Mouse (Mus musculus) lung, embryonic 14.5 days (tissue): ENCODE measurements around the gene Bloc1s6. TPM values are rescaled to one million over a fixed set of nuclear protein-coding genes. Genes with fewer than 3 reads are reported as not detected.

Source experiments
- ATAC-seq: fragments of 200-750 bp; cut with Nextera tagmentation; 2 replicates; pipeline ENCODE4 v1.8.0; 2017; ENCODE audit warnings: mild to moderate bottlenecking, moderate TSS enrichment, moderate library complexity; ENCODE audit not compliant: insufficient read depth
- DNase-seq: peaks from one replicate; pipeline ENCODE4 v3.0.0-alpha.2; 2015
- H3K27ac ChIP-seq: fragments of 300-500 bp; sonication (generic); 2 replicates; pipeline ENCODE4 v1.5.1; 2014; ENCODE audit warnings: low read depth, mild to moderate bottlenecking, moderate library complexity
- H3K27me3 ChIP-seq: fragments of 300-500 bp; sonication (generic); 2 replicates; pipeline ENCODE4 v1.6.1; 2014; ENCODE audit warnings: low read length, control low read depth; ENCODE audit not compliant: insufficient read depth
- H3K36me3 ChIP-seq: fragments of 300-500 bp; sonication (generic); 2 replicates; pipeline ENCODE4 v1.6.1; 2014; ENCODE audit warnings: control low read depth; ENCODE audit not compliant: insufficient read depth
- H3K4me1 ChIP-seq: fragments of 300-500 bp; sonication (generic); 2 replicates; pipeline ENCODE4 v1.6.1; 2014; ENCODE audit warnings: antibody characterized with exemption, control low read depth; ENCODE audit not compliant: insufficient read depth
- H3K4me2 ChIP-seq: fragments of 300-500 bp; sonication (generic); 2 replicates; pipeline ENCODE4 v1.6.1; 2014; ENCODE audit warnings: mild to moderate bottlenecking
- H3K4me3 ChIP-seq: fragments of 300-500 bp; sonication (generic); 2 replicates; pipeline ENCODE4 v1.5.1; 2014; ENCODE audit warnings: low read depth, low read length
- H3K9ac ChIP-seq: fragments of 300-500 bp; sonication (generic); 2 replicates; pipeline ENCODE4 v1.6.1; 2014
- H3K9me3 ChIP-seq: fragments of 300-500 bp; sonication (generic); 2 replicates; pipeline ENCODE4 v1.6.1; 2016; ENCODE audit warnings: low read depth, low read length, control low read depth
- CTCF ChIP-seq: IDR thresholded peaks from 2 replicates; pipeline ENCODE4 v1.5.1; 2016; ENCODE audit warnings: antibody characterized with exemption, low read depth
- WGBS: fragments of 180-500 bp; shearing (Covaris S2); extraction: QIAGEN DNeasy Blood & Tissue Kit; methylation state at CpG from one replicate; pipeline ENCODE4 v1.1.7; 2014; 5-methylcytosine and 5-hydroxymethylcytosine counted together
- polyA plus RNA-seq: library from polyadenylated mRNA; unstranded; fragments of >200 nt; fragmentation: Nextera tagmentation; extraction: Ambion mirVana; gene quantifications from 2 replicates; pipeline ENCODE4 v1.2.1, GENCODE M21; 2014

Bloc1s6 gene
- polyA plus RNA-seq, 1 experiment from 2014 or later: 40.6 TPM

GRCm38 (mm10) chr2:122765071-122765793, 26.9 kb downstream of the Bloc1s6 start, which contains the start of gene Sqor:
TSS of gene Sqor (plus strand) at chr2:122765237.
- Histone ChIP-seq H3K9me3 (no peaks in the 10 kb centered on the region), H3K36me3 (no peaks in the 10 kb centered on the region), H3K4me3 (peak within 1 kb of the TSS; percentile 45), H3K27ac (no peak within 1 kb of the TSS), H3K4me1 (no peaks in the 10 kb centered on the region), H3K9ac (peak within 1 kb of the TSS; percentile 60), H3K27me3 (0 out of 2 replicates have a peak, but pooled peaks cover 5% of the 10 kb centered on the region), H3K4me2 (peak within 1 kb of the TSS; percentile 83)
- ATAC-seq (peak; percentile 92), DNase-seq (peak; percentile 69)
- TF ChIP-seq CTCF: no peak
- WGBS: 1% methylated on average over 44 of the region's 46 CpGs

GRCm38 (mm10) chr2:122765794-122766145, 27.5 kb downstream of the Bloc1s6 start:
- 36% methylated on average over 3 of the region's 3 CpGs for WGBS
- Histone ChIP-seq H3K4me1 (no peaks in the 10 kb centered on the region), H3K36me3 (no peaks in the 10 kb centered on the region), H3K4me2 (peak overlapping the region; percentile 83), H3K9ac (peak overlapping the region; percentile 60; the same call in 1 of the 2 replicates), H3K27ac (no peak overlapping the region), H3K4me3 (peak overlapping the region; percentile 45), H3K9me3 (no peaks in the 10 kb centered on the region), H3K27me3 (0 out of 2 replicates have a peak, but pooled peaks cover 5% of the 10 kb centered on the region)
- no peak for DNase-seq
- no peak for TF ChIP-seq CTCF
- ATAC-seq: no peak

- Histone ChIP-seq H3K4me3 (no peak overlapping the region), H3K9me3 (no peaks in the 10 kb centered on the region), H3K4me2 (no peak overlapping the region), H3K36me3 (no peaks in the 10 kb centered on the region), H3K9ac (no peak overlapping the region), H3K27ac (no peak overlapping the region), H3K27me3 (no peaks in the 10 kb centered on the region), H3K4me1 (no peaks in the 10 kb centered on the region)
- ATAC-seq (no peak), DNase-seq (no peak)
- WGBS: 75% methylated on average over 2 of the region's 2 CpGs
- no peak for TF ChIP-seq CTCF
These were observed 32.7 kb downstream of the Bloc1s6 start for GRCm38 (mm10) chr2:122771002-122771401.

GRCm38 (mm10) chr2:122772899-122773298, 34.6 kb downstream of the Bloc1s6 start:
- no peak for DNase-seq
- Histone ChIP-seq H3K9ac (no peak overlapping the region), H3K27ac (no peak overlapping the region), H3K4me3 (no peak overlapping the region), H3K36me3 (no peaks in the 10 kb centered on the region), H3K4me2 (no peak overlapping the region), H3K4me1 (no peaks in the 10 kb centered on the region), H3K9me3 (no peaks in the 10 kb centered on the region), H3K27me3 (no peaks in the 10 kb centered on the region)
- WGBS: 84% methylated on average over 1 of the region's 1 CpGs
- ATAC-seq: no peak
- no peak for TF ChIP-seq CTCF

- ATAC-seq (no peak), DNase-seq (no peak)
- no peak overlapping the region for H3K9ac ChIP-seq
- H3K4me1 ChIP-seq: no peaks in the 10 kb centered on the region
- no peak for TF ChIP-seq CTCF
- no peak overlapping the region for H3K4me3 ChIP-seq
- H3K9me3 ChIP-seq: no peaks in the 10 kb centered on the region
- 62% methylated on average over 1 of the region's 1 CpGs for WGBS
- H3K4me2 ChIP-seq: no peak overlapping the region
- H3K36me3 ChIP-seq: no peaks in the 10 kb centered on the region
- no peak overlapping the region for H3K27ac ChIP-seq
- no peaks in the 10 kb centered on the region for H3K27me3 ChIP-seq
These were observed 37.2 kb downstream of the Bloc1s6 start for GRCm38 (mm10) chr2:122775491-122775890.

GRCm38 (mm10) chr2:122776823-122777222, 38.5 kb downstream of the Bloc1s6 start:
- DNase-seq (peak; percentile 27), ATAC-seq (peak; percentile 52; the same call in 1 of the 2 replicates)
- Histone ChIP-seq H3K4me2 (no peak overlapping the region), H3K27me3 (no peaks in the 10 kb centered on the region), H3K4me3 (no peak overlapping the region), H3K9ac (no peak overlapping the region), H3K4me1 (no peaks in the 10 kb centered on the region), H3K36me3 (no peaks in the 10 kb centered on the region), H3K9me3 (no peaks in the 10 kb centered on the region), H3K27ac (no peak overlapping the region)
- no peak for TF ChIP-seq CTCF
- WGBS: 62% methylated on average over 2 of the region's 2 CpGs

- H3K4me2 ChIP-seq: no peak overlapping the region
- ATAC-seq (no peak), DNase-seq (no peak)
- no peaks in the 10 kb centered on the region for H3K9me3 ChIP-seq
- no peak overlapping the region for H3K9ac ChIP-seq
- TF ChIP-seq CTCF: no peak
- WGBS: 29% methylated on average over 5 of the region's 5 CpGs
- H3K4me3 ChIP-seq: no peak overlapping the region
- H3K36me3 ChIP-seq: no peaks in the 10 kb centered on the region
- H3K27ac ChIP-seq: no peak overlapping the region
- no peaks in the 10 kb centered on the region for H3K27me3 ChIP-seq
- H3K4me1 ChIP-seq: no peaks in the 10 kb centered on the region
These were observed 41.7 kb downstream of the Bloc1s6 start for GRCm38 (mm10) chr2:122779967-122780366.
